Mouse (Mus musculus) spleen, adult 2 months (tissue): Measurements from ENCODE around the gene Erp27. TPM values are rescaled to one million over a fixed set of nuclear protein-coding genes. Genes with fewer than 3 reads are reported as not detected.

Source experiments
- DNase-seq, 2 experiments: peaks; one replicate each; pipeline versions ENCODE4 v3.0.0 to v3.0.0-alpha.2; 2012 to 2021; ENCODE audit warnings: low spot score in 2 of 2, low read depth in 1 of 2
- H3K27ac ChIP-seq: fragments of 200-500 bp; 2 replicates; pipeline ENCODE4 v1.5.1; 2012; ENCODE audit warnings: low read length, inconsistent platforms; ENCODE audit not compliant: insufficient read depth
- H3K27me3 ChIP-seq: fragments of 200-500 bp; 2 replicates; pipeline ENCODE4 v1.6.1; 2012; ENCODE audit warnings: mild to moderate bottlenecking, moderate library complexity, low read length, inconsistent platforms; ENCODE audit not compliant: control insufficient read depth, insufficient read depth
- H3K36me3 ChIP-seq: fragments of 200-500 bp; 2 replicates; pipeline ENCODE4 v1.6.1; 2012; ENCODE audit warnings: mild to moderate bottlenecking, low read length, inconsistent platforms; ENCODE audit not compliant: control insufficient read depth, insufficient read depth
- H3K4me1 ChIP-seq: fragments of 200-500 bp; 2 replicates; pipeline ENCODE4 v1.6.1; 2011; ENCODE audit warnings: inconsistent platforms; ENCODE audit not compliant: control insufficient read depth, insufficient read depth, insufficient read length
- H3K4me3 ChIP-seq: fragments of 200-500 bp; 2 replicates; pipeline ENCODE4 v1.5.1; 2011; ENCODE audit warnings: mild to moderate bottlenecking, inconsistent platforms; ENCODE audit not compliant: insufficient read depth, insufficient read length; ENCODE audit errors: extremely low read depth
- CTCF ChIP-seq: fragments of 200-500 bp; IDR thresholded peaks from 2 replicates; pipeline ENCODE4 v1.5.1; 2011; ENCODE audit warnings: mild to moderate bottlenecking, inconsistent platforms; ENCODE audit not compliant: insufficient read depth, insufficient read length, insufficient replicate concordance; ENCODE audit errors: extremely low read depth
- POLR2A ChIP-seq: fragments of 200-500 bp; IDR thresholded peaks from 2 replicates; pipeline ENCODE4 v1.6.1; 2011; ENCODE audit warnings: low read depth, low read length, inconsistent platforms
- WGBS: fragments of 180-500 bp; shearing (Covaris S2); methylation state at CpG from one replicate; pipeline ENCODE4 v1.1.7; 2018; 5-methylcytosine and 5-hydroxymethylcytosine counted together
- polyA plus RNA-seq: library from polyadenylated mRNA; depleted of rRNA; stranded (reverse); fragments of >200 nt; gene quantifications from 2 replicates; pipeline ENCODE4 v1.2.3, GENCODE M21; 2012

Gene Erp27
- polyA plus RNA-seq, 1 experiment: 16.2 TPM

- DNase-seq: peak in 1 of 2 experiments; percentile 24
Measured at GRCm38 (mm10) chr6:136940188-136940960, 18.4 kb upstream of the Erp27 start.

GRCm38 (mm10) chr6:136939326-136940187 lies 17.6 kb upstream of the Erp27 start:
- Histone ChIP-seq H3K27me3 (no peaks in the 10 kb centered on the region), H3K27ac (peak overlapping the region; percentile 100), H3K4me1 (peaks cover 19% of the 10 kb centered on the region; the same call in 1 of the 2 replicates), H3K36me3 (peaks cover 13% of the 10 kb centered on the region; the same call in 1 of the 2 replicates), H3K4me3 (peak overlapping the region; percentile 90)
- WGBS: 7% methylated on average over 14 of the region's 14 CpGs
- TF ChIP-seq POLR2A (no peak; the same call in 1 of the 2 replicates), CTCF (no peak)
- DNase-seq: no peak

More at GRCm38 (mm10) chr6:136940188-136940960, 18.4 kb upstream of the Erp27 start:
- 9% methylated on average over 11 of the region's 11 CpGs for WGBS
- TF ChIP-seq POLR2A (no peak), CTCF (no peak; the same call in 1 of the 2 replicates)
- Histone ChIP-seq H3K36me3 (peaks cover 8% of the 10 kb centered on the region; the same call in 1 of the 2 replicates), H3K27me3 (no peaks in the 10 kb centered on the region), H3K27ac (peak overlapping the region; percentile 100), H3K4me1 (peaks cover 16% of the 10 kb centered on the region; the same call in 1 of the 2 replicates), H3K4me3 (peak overlapping the region; percentile 90)

GRCm38 (mm10) chr6:136938331-136939126 lies 16.5 kb upstream of the Erp27 start:
- peaks cover 17% of the 10 kb centered on the region; the same call in 1 of the 2 replicates for H3K4me1 ChIP-seq
- H3K36me3 ChIP-seq: peaks cover 19% of the 10 kb centered on the region
- H3K27ac ChIP-seq: peak overlapping the region; percentile 91
- peak overlapping the region; percentile 90 for H3K4me3 ChIP-seq
- no peaks in the 10 kb centered on the region for H3K27me3 ChIP-seq
- WGBS: 7% methylated on average over 18 of the region's 18 CpGs
- TF ChIP-seq POLR2A (no peak), CTCF (no peak)
- DNase-seq: peak in 1 of 2 experiments; percentile 60

GRCm38 (mm10) chr6:136937117-136937516 lies 15.1 kb upstream of the Erp27 start:
- Histone ChIP-seq H3K4me3 (peak overlapping the region; percentile 36), H3K4me1 (peaks cover 13% of the 10 kb centered on the region; the same call in 1 of the 2 replicates), H3K36me3 (peaks cover 29% of the 10 kb centered on the region), H3K27me3 (no peaks in the 10 kb centered on the region), H3K27ac (peak overlapping the region; percentile 60; the same call in 1 of the 2 replicates)
- WGBS: 52% methylated on average over 3 of the region's 3 CpGs
- TF ChIP-seq POLR2A: no peak
- no peak for TF ChIP-seq CTCF
- DNase-seq: no peak

- H3K36me3 ChIP-seq: peaks cover 36% of the 10 kb centered on the region
- H3K27ac ChIP-seq: no peak overlapping the region
- H3K4me3 ChIP-seq: no peak overlapping the region
- no peaks in the 10 kb centered on the region for H3K27me3 ChIP-seq
- no peak for DNase-seq
- TF ChIP-seq POLR2A (no peak), CTCF (no peak)
- peaks cover 16% of the 10 kb centered on the region; the same call in 1 of the 2 replicates for H3K4me1 ChIP-seq
- WGBS: 57% methylated on average over 9 of the region's 9 CpGs
Measured at GRCm38 (mm10) chr6:136936361-136936760, 14.4 kb upstream of the Erp27 start.

GRCm38 (mm10) chr6:136935233-136935632 lies 13.3 kb upstream of the Erp27 start:
- DNase-seq: no peak
- no peak for TF ChIP-seq POLR2A
- no peak for TF ChIP-seq CTCF
- H3K4me3 ChIP-seq: no peak overlapping the region
- 39% methylated on average over 3 of the region's 3 CpGs for WGBS
- peaks cover 39% of the 10 kb centered on the region for H3K36me3 ChIP-seq
- H3K27ac ChIP-seq: 0 out of 2 replicates have a peak overlapping the region, but pooled peaks have one; percentile 10
- peaks cover 22% of the 10 kb centered on the region; the same call in 1 of the 2 replicates for H3K4me1 ChIP-seq
- no peaks in the 10 kb centered on the region for H3K27me3 ChIP-seq
